ENCODE assay signal across 8 mouse cellular contexts in genomic region chr14:55863773-55864172, GRCm38 (mm10). TPM values are rescaled to one million over a fixed set of nuclear protein-coding genes. Genes with fewer than 3 reads are reported as not detected.
DNase-seq lines count a peak whose midpoint lies in the region; ATAC-seq and TF ChIP-seq lines count a peak whose summit lies in the region.

No protein-coding gene starts in this region.

- TF ChIP-seq POLR2A in small intestine, adult 2 months (IDR thresholded peaks at IDR 0.05; ENCODE audit: low read depth, low read length), result no peak

- no peak overlapping the region for H3K9ac ChIP-seq in heart, embryonic 11.5 days (ENCODE audit: low read depth, low read length)
- H3K9ac ChIP-seq in embryonic facial prominence, embryonic 13.5 days, result no peak overlapping the region; the same call in 1 of the 2 replicates
- no peak overlapping the region for H3K9ac ChIP-seq in heart, postnatal 0 days (replicated peaks; ENCODE audit: low read depth, low read length)

- H3K27me3 ChIP-seq in heart, embryonic 11.5 days (ENCODE audit: control insufficient read depth, insufficient read depth, low read length), result no peaks in the 10 kb centered on the region
- H3K27me3 ChIP-seq in embryonic facial prominence, embryonic 13.5 days, result no peaks in the 10 kb centered on the region
- no peaks in the 10 kb centered on the region for H3K27me3 ChIP-seq in heart, postnatal 0 days (ENCODE audit: control insufficient read depth, insufficient read depth, low read length)
- no peaks in the 10 kb centered on the region for H3K27me3 ChIP-seq in small intestine, adult 2 months (ENCODE audit: control insufficient read depth, insufficient read depth, low read length)

- TF ChIP-seq EP300 in heart, postnatal 0 days (IDR thresholded peaks at IDR 0.05; ENCODE audit: low read depth), result 0 out of 2 replicates have a peak, but pooled peaks have one; percentile 44

- no peak overlapping the region for H3K4me2 ChIP-seq in heart, embryonic 11.5 days
- no peak overlapping the region for H3K4me2 ChIP-seq in embryonic facial prominence, embryonic 13.5 days
- no peak overlapping the region for H3K4me2 ChIP-seq in heart, postnatal 0 days (ENCODE audit: low read depth, low read length)

- TF ChIP-seq CTCF in heart, postnatal 0 days (IDR thresholded peaks at IDR 0.05; ENCODE audit: low read depth), result peak; percentile 89
- TF ChIP-seq CTCF in small intestine, adult 2 months (IDR thresholded peaks at IDR 0.05; ENCODE audit: extremely low read depth, insufficient read length, insufficient replicate concordance, low read depth, low read length), result peak; percentile 92

- 24% methylated on average over 7 of the region's 7 CpGs for WGBS in heart, embryonic 11.5 days (ENCODE audit: insufficient replicate concordance)
- WGBS in embryonic facial prominence, embryonic 13.5 days, result 20% methylated on average over 7 of the region's 7 CpGs
- 20% methylated on average over 7 of the region's 7 CpGs for WGBS in heart, postnatal 0 days
- WGBS in small intestine, adult 2 months, result 29% methylated on average over 7 of the region's 7 CpGs

- no peak; the same call in 1 of the 2 replicates for ATAC-seq in heart, embryonic 11.5 days (replicated peaks; ENCODE audit: insufficient number of reproducible peaks, low FRiP score, low TSS enrichment)
- peak; percentile 58; the same call in 1 of the 2 replicates for ATAC-seq in embryonic facial prominence, embryonic 13.5 days (ENCODE audit: insufficient number of reproducible peaks, insufficient read depth, low FRiP score, low TSS enrichment, low read depth)
- peak; percentile 78 for ATAC-seq in heart, postnatal 0 days (ENCODE audit: insufficient read depth, low read depth)

- no peaks in the 10 kb centered on the region for H3K9me3 ChIP-seq in heart, embryonic 11.5 days (replicated peaks; ENCODE audit: control insufficient read depth, low read length)
- no peaks in the 10 kb centered on the region for H3K9me3 ChIP-seq in embryonic facial prominence, embryonic 13.5 days
- no peaks in the 10 kb centered on the region for H3K9me3 ChIP-seq in heart, postnatal 0 days (replicated peaks; ENCODE audit: control insufficient read depth, low read length)

- no peak overlapping the region for H3K4me3 ChIP-seq in heart, embryonic 11.5 days (ENCODE audit: low read depth, low read length)
- H3K4me3 ChIP-seq in embryonic facial prominence, embryonic 13.5 days, result no peak overlapping the region
- no peak overlapping the region for H3K4me3 ChIP-seq in heart, postnatal 0 days (ENCODE audit: low read depth, low read length)
- H3K4me3 ChIP-seq in small intestine, adult 2 months (ENCODE audit: low read depth, low read length), result no peak overlapping the region

- peaks cover 18% of the 10 kb centered on the region for H3K4me1 ChIP-seq in heart, embryonic 11.5 days (ENCODE audit: control insufficient read depth, insufficient read depth, low read length)
- peaks cover 46% of the 10 kb centered on the region for H3K4me1 ChIP-seq in embryonic facial prominence, embryonic 13.5 days
- H3K4me1 ChIP-seq in heart, postnatal 0 days (ENCODE audit: control insufficient read depth, insufficient read depth), result peaks cover 9% of the 10 kb centered on the region; the same call in 1 of the 2 replicates
- H3K4me1 ChIP-seq in small intestine, adult 2 months (ENCODE audit: control insufficient read depth, insufficient read depth, insufficient read length, low read length), result no peaks in the 10 kb centered on the region

- DNase-seq in heart, adult 18-20 months, result peak; percentile 83 to 89
- DNase-seq in adrenal gland, postnatal 14 days, result peak; percentile 86
- DNase-seq in heart, postnatal 0 days (ENCODE audit: low spot score), result peak; percentile 63
- peak; percentile 81 to 85 for DNase-seq in kidney, postnatal 4 days
- DNase-seq in lung, postnatal 14 days, result peak; percentile 87

- no peak overlapping the region for H3K27ac ChIP-seq in heart, embryonic 11.5 days (ENCODE audit: low read depth, low read length)
- peak overlapping the region; percentile 51 for H3K27ac ChIP-seq in embryonic facial prominence, embryonic 13.5 days
- H3K27ac ChIP-seq in heart, postnatal 0 days (ENCODE audit: low read depth), result no peak overlapping the region
- no peak overlapping the region for H3K27ac ChIP-seq in small intestine, adult 2 months (ENCODE audit: insufficient read depth, low read depth, low read length)

- peaks cover 28% of the 10 kb centered on the region for H3K36me3 ChIP-seq in heart, embryonic 11.5 days (ENCODE audit: control insufficient read depth, insufficient read depth, low read length)
- peaks cover 64% of the 10 kb centered on the region for H3K36me3 ChIP-seq in embryonic facial prominence, embryonic 13.5 days
- peaks cover 47% of the 10 kb centered on the region for H3K36me3 ChIP-seq in heart, postnatal 0 days (replicated peaks; ENCODE audit: control insufficient read depth, insufficient read depth, low read length)
- no peaks in the 10 kb centered on the region for H3K36me3 ChIP-seq in small intestine, adult 2 months (ENCODE audit: control insufficient read depth, insufficient read depth, low read length)

RNA-seq across cellular contexts. Expression of gene Nynrin, which starts 10.0 kb away (rescaled TPM):
- total RNA-seq in heart, adult 18-20 months (2021), result 1 to 10 TPM; 7.2 to 7.4 TPM
- 12.5 and 20.3 TPM in 2 replicates for polyA plus RNA-seq in heart, embryonic 11.5 days (2014; fragmentation: Nextera tagmentation; extraction: Ambion mirVana)
- 14.1 and 18.8 TPM in 2 replicates for total RNA-seq in adrenal gland, postnatal 14 days (2021)
- 27.8 and 28.1 TPM in 2 replicates for polyA plus RNA-seq in embryonic facial prominence, embryonic 13.5 days (2015; fragmentation: Nextera tagmentation; extraction: Ambion mirVana)
- total RNA-seq in heart, postnatal 0 days (2014; rRNA removed; ENCODE audit: low replicate concordance), result 27.6 and 29.0 TPM in 2 replicates
- polyA plus RNA-seq in heart, postnatal 0 days (2015; fragmentation: Nextera tagmentation; extraction: Ambion mirVana), result 3.9 and 4.7 TPM in 2 replicates
- polyA plus RNA-seq in small intestine, adult 2 months (2012; rRNA removed), result 1.4 and 1.8 TPM in 2 replicates

RNA-seq across cellular contexts. Expression of gene Cbln3, which starts 20.4 kb away (rescaled TPM):
- not detected for total RNA-seq in heart, adult 18-20 months (2021)
- polyA plus RNA-seq in heart, embryonic 11.5 days (2014; fragmentation: Nextera tagmentation; extraction: Ambion mirVana), result 0.30 and 0.42 TPM in 2 replicates
- 0.11 and 0.34 TPM in 2 replicates for total RNA-seq in adrenal gland, postnatal 14 days (2021)
- polyA plus RNA-seq in embryonic facial prominence, embryonic 13.5 days (2015; fragmentation: Nextera tagmentation; extraction: Ambion mirVana), result 0.28 and 0.30 TPM in 2 replicates
- total RNA-seq in heart, postnatal 0 days (2014; rRNA removed; ENCODE audit: low replicate concordance), result 0.73 and 2.5 TPM in 2 replicates
- polyA plus RNA-seq in heart, postnatal 0 days (2015; fragmentation: Nextera tagmentation; extraction: Ambion mirVana), result 0.47 and 0.68 TPM in 2 replicates
- polyA plus RNA-seq in small intestine, adult 2 months (2012; rRNA removed), result 0.56 and 0.61 TPM in 2 replicates

RNA-seq across cellular contexts. Expression of gene Khnyn, which starts 21.0 kb away (rescaled TPM):
- total RNA-seq in heart, adult 18-20 months (2021), result 10 to 100 TPM in 1 of 2 experiments, 1 to 10 TPM in 1; 8.6 to 10.0 TPM
- polyA plus RNA-seq in heart, embryonic 11.5 days (2014; fragmentation: Nextera tagmentation; extraction: Ambion mirVana), result 6.0 and 8.9 TPM in 2 replicates
- total RNA-seq in adrenal gland, postnatal 14 days (2021), result 19.2 and 23.8 TPM in 2 replicates
- 21.0 and 22.0 TPM in 2 replicates for polyA plus RNA-seq in embryonic facial prominence, embryonic 13.5 days (2015; fragmentation: Nextera tagmentation; extraction: Ambion mirVana)
- total RNA-seq in heart, postnatal 0 days (2014; rRNA removed; ENCODE audit: low replicate concordance), result 17.1 and 19.5 TPM in 2 replicates
- polyA plus RNA-seq in heart, postnatal 0 days (2015; fragmentation: Nextera tagmentation; extraction: Ambion mirVana), result 5.0 and 5.3 TPM in 2 replicates
- polyA plus RNA-seq in small intestine, adult 2 months (2012; rRNA removed), result 12.6 and 32.7 TPM in 2 replicates

RNA-seq across cellular contexts. Expression of gene Sdr39u1, which starts 36.3 kb away (rescaled TPM):
- 100 to 1,000 TPM; 119 to 138 TPM for total RNA-seq in heart, adult 18-20 months (2021)
- polyA plus RNA-seq in heart, embryonic 11.5 days (2014; fragmentation: Nextera tagmentation; extraction: Ambion mirVana), result 36.9 and 42.2 TPM in 2 replicates
- 83.3 and 100 TPM in 2 replicates for total RNA-seq in adrenal gland, postnatal 14 days (2021)
- 79.8 and 85.5 TPM in 2 replicates for polyA plus RNA-seq in embryonic facial prominence, embryonic 13.5 days (2015; fragmentation: Nextera tagmentation; extraction: Ambion mirVana)
- 89.1 and 138 TPM in 2 replicates for total RNA-seq in heart, postnatal 0 days (2014; rRNA removed; ENCODE audit: low replicate concordance)
- polyA plus RNA-seq in heart, postnatal 0 days (2015; fragmentation: Nextera tagmentation; extraction: Ambion mirVana), result 79.5 and 88.3 TPM in 2 replicates
- polyA plus RNA-seq in small intestine, adult 2 months (2012; rRNA removed), result 17.8 and 34.0 TPM in 2 replicates

RNA-seq across cellular contexts. Expression of gene Nfatc4, which starts 40.8 kb away (rescaled TPM):
- 1 to 10 TPM; 2.5 to 4.0 TPM for total RNA-seq in heart, adult 18-20 months (2021)
- 15.5 and 16.9 TPM in 2 replicates for polyA plus RNA-seq in heart, embryonic 11.5 days (2014; fragmentation: Nextera tagmentation; extraction: Ambion mirVana)
- total RNA-seq in adrenal gland, postnatal 14 days (2021), result 23.8 and 31.2 TPM in 2 replicates
- polyA plus RNA-seq in embryonic facial prominence, embryonic 13.5 days (2015; fragmentation: Nextera tagmentation; extraction: Ambion mirVana), result 156 and 160 TPM in 2 replicates
- 6.5 and 8.5 TPM in 2 replicates for total RNA-seq in heart, postnatal 0 days (2014; rRNA removed; ENCODE audit: low replicate concordance)
- 3.4 and 4.0 TPM in 2 replicates for polyA plus RNA-seq in heart, postnatal 0 days (2015; fragmentation: Nextera tagmentation; extraction: Ambion mirVana)
- 5.8 and 7.6 TPM in 2 replicates for polyA plus RNA-seq in small intestine, adult 2 months (2012; rRNA removed)
